Mouse (Mus musculus): ENCODE data around the gene Ripk3. TPM values are rescaled to one million over a fixed set of nuclear protein-coding genes. Genes with fewer than 3 reads are reported as not detected.

The Ripk3 gene
- polyA plus RNA-seq, 1 experiment = 11.0 TPM

DNA sequence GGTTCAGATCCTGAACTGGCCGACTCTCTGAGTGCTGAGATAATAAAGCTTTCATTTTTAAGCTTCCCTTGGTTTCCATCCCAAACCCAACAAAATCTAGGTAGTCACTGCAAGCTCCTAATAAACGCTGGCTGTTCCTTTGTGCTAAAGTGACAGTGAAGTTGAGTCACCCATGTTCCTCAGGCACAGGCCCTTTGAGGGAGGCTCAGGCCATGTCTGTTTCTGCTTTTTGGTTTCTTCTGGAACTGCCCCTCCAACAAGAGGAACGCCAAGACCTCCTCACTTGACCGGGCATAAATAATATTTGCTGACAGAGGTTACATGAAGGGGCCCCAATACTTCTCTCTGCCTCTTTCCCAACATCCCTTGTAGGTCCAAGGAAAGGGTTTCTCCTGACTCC, 52.9 kb downstream of the Ripk3 start:
- no peak overlapping the region for H3K27ac ChIP-seq (ENCODE audit: insufficient read depth, low read length)
- H3K27me3 ChIP-seq (ENCODE audit: control insufficient read depth, insufficient read depth, low read length, poor library complexity, severe bottlenecking) = no peaks in the 10 kb centered on the region
- no peak overlapping the region for H3K9ac ChIP-seq (ENCODE audit: low read depth, poor library complexity, severe bottlenecking)
- H3K36me3 ChIP-seq (ENCODE audit: control insufficient read depth, insufficient read depth, low read length, poor library complexity, severe bottlenecking) = no peaks in the 10 kb centered on the region; the same call in 1 of the 2 replicates
- H3K4me3 ChIP-seq (ENCODE audit: low read depth, low read length) = no peak overlapping the region
- TF ChIP-seq EP300 (IDR thresholded peaks at IDR 0.05; ENCODE audit: insufficient read depth, low read depth, low read length) = no peak
- no peak for TF ChIP-seq POLR2A (IDR thresholded peaks at IDR 0.05; ENCODE audit: insufficient read depth, low read length)
- no peak for TF ChIP-seq CTCF (IDR thresholded peaks at IDR 0.05; ENCODE audit: low read depth, low read length)
- no peaks in the 10 kb centered on the region for H3K4me1 ChIP-seq (ENCODE audit: control insufficient read depth, insufficient read depth, low read length)
- no peaks in the 10 kb centered on the region for H3K9me3 ChIP-seq (replicated peaks; ENCODE audit: control insufficient read depth, insufficient read depth, low read length, poor library complexity, severe bottlenecking)

DNA sequence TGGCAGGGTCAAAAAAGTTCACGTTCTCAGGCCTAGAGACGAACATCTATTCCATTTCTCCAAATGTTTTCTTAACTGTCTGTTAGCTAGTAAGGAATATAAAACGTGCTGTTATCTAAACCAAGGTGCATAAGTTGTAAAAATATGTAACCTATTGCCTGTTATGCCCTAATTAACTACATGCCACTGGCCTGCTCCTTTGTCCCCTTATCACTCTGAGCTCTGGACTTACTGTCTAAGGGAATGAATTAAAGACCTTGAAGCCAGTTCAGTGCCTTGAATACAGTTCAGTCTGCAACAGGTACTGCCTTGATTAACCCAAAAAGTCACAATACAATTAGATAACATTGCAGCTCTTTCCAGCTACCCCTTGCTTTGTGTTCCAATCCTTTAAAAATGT, 53.3 kb downstream of the Ripk3 start:
- no peaks in the 10 kb centered on the region for H3K9me3 ChIP-seq (replicated peaks; ENCODE audit: control insufficient read depth, insufficient read depth, low read length, poor library complexity, severe bottlenecking)
- H3K27ac ChIP-seq (ENCODE audit: insufficient read depth, low read length) = no peak overlapping the region
- no peaks in the 10 kb centered on the region for H3K27me3 ChIP-seq (ENCODE audit: control insufficient read depth, insufficient read depth, low read length, poor library complexity, severe bottlenecking)
- H3K36me3 ChIP-seq (ENCODE audit: control insufficient read depth, insufficient read depth, low read length, poor library complexity, severe bottlenecking) = no peaks in the 10 kb centered on the region; the same call in 1 of the 2 replicates
- no peak for TF ChIP-seq EP300 (IDR thresholded peaks at IDR 0.05; ENCODE audit: insufficient read depth, low read depth, low read length)
- H3K9ac ChIP-seq (ENCODE audit: low read depth, poor library complexity, severe bottlenecking) = no peak overlapping the region
- H3K4me3 ChIP-seq (ENCODE audit: low read depth, low read length) = no peak overlapping the region
- H3K4me1 ChIP-seq (ENCODE audit: control insufficient read depth, insufficient read depth, low read length) = no peaks in the 10 kb centered on the region

Other genes starting within 250 kb of the Ripk3 start
- 18.0 and 21.2 TPM in 2 replicates for gene Pck2, start 248.6 kb downstream of the Ripk3 start, polyA plus RNA-seq (2011; ENCODE audit: insufficient read depth, insufficient read length, low read depth, missing spikeins)
- gene Dcaf11, start 228.9 kb downstream of the Ripk3 start, polyA plus RNA-seq (2011; ENCODE audit: insufficient read depth, insufficient read length, low read depth, missing spikeins) = 25.6 and 34.7 TPM in 2 replicates
- gene A730061H03Rik, start 228.5 kb downstream of the Ripk3 start, polyA plus RNA-seq (2011; ENCODE audit: insufficient read depth, insufficient read length, low read depth, missing spikeins) = not detected in 2 replicates
- 1.5 TPM in 1 of 2 replicates, not detected in the other for gene Fitm1, start 213.2 kb downstream of the Ripk3 start, polyA plus RNA-seq (2011; ENCODE audit: insufficient read depth, insufficient read length, low read depth, missing spikeins)
- 188 and 199 TPM in 2 replicates for gene Psme1, start 210.7 kb downstream of the Ripk3 start, polyA plus RNA-seq (2011; ENCODE audit: insufficient read depth, insufficient read length, low read depth, missing spikeins)
- gene Emc9, start 203.6 kb downstream of the Ripk3 start, polyA plus RNA-seq (2011; ENCODE audit: insufficient read depth, insufficient read length, low read depth, missing spikeins) = 5.3 and 6.1 TPM in 2 replicates
- gene Psme2, start 197.8 kb downstream of the Ripk3 start, polyA plus RNA-seq (2011; ENCODE audit: insufficient read depth, insufficient read length, low read depth, missing spikeins) = 195 and 200 TPM in 2 replicates
- gene Rnf31, start 197.2 kb downstream of the Ripk3 start, polyA plus RNA-seq (2011; ENCODE audit: insufficient read depth, insufficient read length, low read depth, missing spikeins) = 31.6 and 39.1 TPM in 2 replicates
- gene Irf9, start 185.3 kb downstream of the Ripk3 start, polyA plus RNA-seq (2011; ENCODE audit: insufficient read depth, insufficient read length, low read depth, missing spikeins) = 9.6 and 10.9 TPM in 2 replicates
- 16.4 and 20.6 TPM in 2 replicates for gene Rec8, start 170.8 kb downstream of the Ripk3 start, polyA plus RNA-seq (2011; ENCODE audit: insufficient read depth, insufficient read length, low read depth, missing spikeins)
- 69.4 and 88.5 TPM in 2 replicates for gene Ipo4, start 152.9 kb downstream of the Ripk3 start, polyA plus RNA-seq (2011; ENCODE audit: insufficient read depth, insufficient read length, low read depth, missing spikeins)
- 9.8 and 14.1 TPM in 2 replicates for gene Gm49378, start 151.0 kb downstream of the Ripk3 start, polyA plus RNA-seq (2011; ENCODE audit: insufficient read depth, insufficient read length, low read depth, missing spikeins)
- 22.7 and 25.1 TPM in 2 replicates for gene Tm9sf1, start 145.1 kb downstream of the Ripk3 start, polyA plus RNA-seq (2011; ENCODE audit: insufficient read depth, insufficient read length, low read depth, missing spikeins)
- gene Tssk4, start 138.7 kb downstream of the Ripk3 start, polyA plus RNA-seq (2011; ENCODE audit: insufficient read depth, insufficient read length, low read depth, missing spikeins) = not detected in 2 replicates
- gene Mdp1, start 128.4 kb downstream of the Ripk3 start, polyA plus RNA-seq (2011; ENCODE audit: insufficient read depth, insufficient read length, low read depth, missing spikeins) = 33.2 and 36.0 TPM in 2 replicates
- gene Gmpr2, start 116.9 kb downstream of the Ripk3 start, polyA plus RNA-seq (2011; ENCODE audit: insufficient read depth, insufficient read length, low read depth, missing spikeins) = 22.2 and 26.7 TPM in 2 replicates
- 229 and 241 TPM in 2 replicates for gene Nedd8, start 116.7 kb downstream of the Ripk3 start, polyA plus RNA-seq (2011; ENCODE audit: insufficient read depth, insufficient read length, low read depth, missing spikeins)
- gene Tinf2, start 107.0 kb downstream of the Ripk3 start, polyA plus RNA-seq (2011; ENCODE audit: insufficient read depth, insufficient read length, low read depth, missing spikeins) = 50.9 and 63.6 TPM in 2 replicates
- gene Tgm1, start 74.9 kb downstream of the Ripk3 start, polyA plus RNA-seq (2011; ENCODE audit: insufficient read depth, insufficient read length, low read depth, missing spikeins) = 24.3 and 26.9 TPM in 2 replicates
- gene Rabggta, start 66.6 kb downstream of the Ripk3 start, polyA plus RNA-seq (2011; ENCODE audit: insufficient read depth, insufficient read length, low read depth, missing spikeins) = 39.6 and 42.5 TPM in 2 replicates
- 34.7 and 38.9 TPM in 2 replicates for gene Dhrs1, start 43.2 kb downstream of the Ripk3 start, polyA plus RNA-seq (2011; ENCODE audit: insufficient read depth, insufficient read length, low read depth, missing spikeins)
- gene Nop9, start 43.2 kb downstream of the Ripk3 start, polyA plus RNA-seq (2011; ENCODE audit: insufficient read depth, insufficient read length, low read depth, missing spikeins) = 56.2 and 59.8 TPM in 2 replicates
- not detected in 2 replicates for gene Cideb, start 30.4 kb downstream of the Ripk3 start, polyA plus RNA-seq (2011; ENCODE audit: insufficient read depth, insufficient read length, low read depth, missing spikeins)
- 5.3 and 6.8 TPM in 2 replicates for gene Ltb4r2, start 27.4 kb downstream of the Ripk3 start, polyA plus RNA-seq (2011; ENCODE audit: insufficient read depth, insufficient read length, low read depth, missing spikeins)
- gene Ltb4r1, start 22.9 kb downstream of the Ripk3 start, polyA plus RNA-seq (2011; ENCODE audit: insufficient read depth, insufficient read length, low read depth, missing spikeins) = 2.6 and 3.0 TPM in 2 replicates
- 0.30 and 1.2 TPM in 2 replicates for gene Adcy4, start 4.8 kb downstream of the Ripk3 start, polyA plus RNA-seq (2011; ENCODE audit: insufficient read depth, insufficient read length, low read depth, missing spikeins)
- 57.0 and 57.7 TPM in 2 replicates for gene Nfatc4, start 34.3 kb upstream of the Ripk3 start, polyA plus RNA-seq (2011; ENCODE audit: insufficient read depth, insufficient read length, low read depth, missing spikeins)
- gene Nynrin, start 65.1 kb upstream of the Ripk3 start, polyA plus RNA-seq (2011; ENCODE audit: insufficient read depth, insufficient read length, low read depth, missing spikeins) = 21.5 and 24.6 TPM in 2 replicates
- 0.21 and 0.27 TPM in 2 replicates for gene Cbln3, start 95.5 kb upstream of the Ripk3 start, polyA plus RNA-seq (2011; ENCODE audit: insufficient read depth, insufficient read length, low read depth, missing spikeins)
- 29.8 and 30.9 TPM in 2 replicates for gene Khnyn, start 96.1 kb upstream of the Ripk3 start, polyA plus RNA-seq (2011; ENCODE audit: insufficient read depth, insufficient read length, low read depth, missing spikeins)
- 7.9 and 13.2 TPM in 2 replicates for gene Sdr39u1, start 111.4 kb upstream of the Ripk3 start, polyA plus RNA-seq (2011; ENCODE audit: insufficient read depth, insufficient read length, low read depth, missing spikeins)
- not detected in 2 replicates for gene Cma1, start 155.8 kb upstream of the Ripk3 start, polyA plus RNA-seq (2011; ENCODE audit: insufficient read depth, insufficient read length, low read depth, missing spikeins)
- not detected in 2 replicates for gene Cma2, start 162.1 kb upstream of the Ripk3 start, polyA plus RNA-seq (2011; ENCODE audit: insufficient read depth, insufficient read length, low read depth, missing spikeins)
- not detected in 2 replicates for gene Mcpt1, start 229.1 kb upstream of the Ripk3 start, polyA plus RNA-seq (2011; ENCODE audit: insufficient read depth, insufficient read length, low read depth, missing spikeins)
- gene Mcpt9, start 241.6 kb upstream of the Ripk3 start, polyA plus RNA-seq (2011; ENCODE audit: insufficient read depth, insufficient read length, low read depth, missing spikeins) = not detected in 2 replicates

Measured in ES-Bruce4 (cell line).